Mouse (Mus musculus): ENCODE measurements at regions not wholly inside any gene's neighbourhood (a gene's known extent, or its start where the extent isn't known, plus 50 kb on each side); places are given as distances from the start of the nearest gene placed in this dataset.

DNA sequence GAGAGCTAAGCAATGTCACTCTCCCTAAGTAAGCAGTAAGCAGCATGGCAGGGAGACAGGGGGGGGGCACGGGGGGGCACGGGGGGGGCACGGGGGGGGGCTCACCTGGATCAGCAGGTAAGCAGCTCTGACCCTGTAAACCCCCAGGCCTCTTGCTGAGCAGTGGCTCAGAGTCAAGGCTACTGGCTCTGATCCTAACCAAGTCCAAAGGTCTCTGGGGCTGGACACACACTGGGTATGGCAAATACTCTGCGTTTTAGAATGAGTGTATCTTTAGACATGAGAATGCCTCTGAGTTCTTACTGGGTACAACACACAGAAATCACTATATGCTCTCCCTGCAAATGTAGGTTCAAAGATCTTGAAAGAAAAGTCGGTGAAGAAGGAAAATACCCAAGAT is 136.5 kb downstream of the Barhl2 start:
- in situ Hi-C loops (cut with MboI; ENCODE audit: unreplicated experiment in 2 of 2) = no loop called here

DNA sequence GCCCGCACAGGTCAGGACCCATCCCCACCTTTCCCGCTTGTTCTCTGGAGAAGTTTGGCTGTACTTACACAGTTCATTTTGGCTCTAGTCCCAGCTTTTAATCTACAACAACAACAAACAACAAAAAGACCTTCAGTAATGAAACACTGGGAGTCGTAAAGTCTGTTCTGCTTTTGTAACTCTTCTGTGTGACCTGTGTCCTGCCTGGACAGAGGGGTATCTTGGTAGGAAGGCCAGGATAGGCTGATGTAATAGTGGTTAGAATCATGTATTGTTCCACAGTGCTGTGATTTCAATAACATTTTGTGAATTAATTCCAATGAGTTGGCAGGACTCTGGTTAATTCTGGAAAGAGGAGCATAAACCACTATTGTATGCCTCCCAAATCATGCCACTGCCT is 136.9 kb downstream of the Barhl2 start:
- in situ Hi-C loops (cut with MboI; ENCODE audit: unreplicated experiment in 2 of 2) = no loop called here

- in situ Hi-C loops (cut with MboI; ENCODE audit: unreplicated experiment in 2 of 2) = no loop called here
Measured at GRCm38 (mm10) chr5:106320039-106320438, 137.9 kb downstream of the Barhl2 start.

DNA sequence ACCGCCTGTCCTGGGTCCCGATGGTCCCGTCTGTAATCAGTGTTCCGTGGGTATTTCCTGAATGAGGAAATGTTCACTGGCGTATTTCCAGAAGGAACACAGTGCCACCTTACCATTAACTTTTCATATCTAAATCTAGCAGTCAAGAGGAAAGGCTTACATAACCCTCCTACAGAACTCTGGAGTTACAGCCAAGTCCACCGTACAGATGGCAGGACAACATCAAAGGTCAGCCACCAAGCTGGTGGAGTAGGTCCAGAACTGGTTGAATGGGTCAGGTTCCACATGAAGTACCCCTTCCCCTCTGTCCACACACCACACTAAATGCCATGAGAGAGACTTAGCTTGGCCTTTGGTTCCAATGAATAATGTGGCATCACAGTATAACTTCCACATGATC is 139.7 kb downstream of the Barhl2 start:
- in situ Hi-C loops (cut with MboI; ENCODE audit: unreplicated experiment in 2 of 2) = no loop called here

DNA sequence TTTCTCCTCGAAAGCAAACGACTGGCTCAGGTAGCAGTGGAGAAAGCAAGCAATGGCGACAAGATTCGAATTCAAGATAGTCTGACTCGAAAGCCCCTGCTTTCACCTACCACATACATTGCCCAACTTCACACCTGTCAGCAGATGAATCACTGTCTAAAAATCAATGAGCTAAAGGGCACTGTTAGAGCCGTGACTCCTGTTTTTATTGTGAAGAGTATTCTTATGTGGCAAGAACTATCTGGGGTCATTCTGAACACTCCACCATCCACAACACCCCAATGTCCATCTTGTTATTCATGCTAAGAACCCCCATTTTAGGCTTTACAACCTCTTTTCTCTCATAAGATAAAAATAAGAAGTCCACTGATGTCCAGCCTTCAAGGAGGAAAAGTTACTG is 144.1 kb downstream of the Barhl2 start:
- in situ Hi-C loops (cut with MboI; ENCODE audit: unreplicated experiment in 2 of 2) = no loop called here

GRCm38 (mm10) chr5:106301372-106301771 is 156.6 kb downstream of the Barhl2 start:
- in situ Hi-C loops (cut with MboI; ENCODE audit: unreplicated experiment in 2 of 2) = no loop called here

- in situ Hi-C loops (cut with MboI; ENCODE audit: unreplicated experiment in 2 of 2) = no loop called here
Measured at GRCm38 (mm10) chr5:106296721-106297120, 161.2 kb downstream of the Barhl2 start.

DNA sequence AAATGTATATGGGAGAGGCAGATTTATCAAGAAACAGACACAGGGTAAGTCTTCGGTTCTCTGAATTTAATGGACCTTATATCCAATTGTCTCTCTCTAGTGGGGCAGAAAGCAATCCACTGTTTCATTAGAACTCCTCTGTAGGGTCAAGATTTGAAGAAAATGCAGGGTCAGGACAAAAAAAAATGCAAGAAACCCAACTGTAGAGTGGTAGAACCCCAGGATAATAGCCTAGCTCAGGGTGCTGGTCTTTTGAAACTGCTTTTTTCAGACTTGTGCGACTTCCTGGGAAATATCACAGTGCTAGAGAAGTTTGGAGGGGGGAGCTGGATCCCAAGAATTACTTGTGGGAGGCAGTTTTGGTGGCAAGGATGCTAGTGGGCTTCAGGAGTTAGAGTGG is 162.0 kb downstream of the Barhl2 start:
- in situ Hi-C loops (cut with MboI; ENCODE audit: unreplicated experiment in 2 of 2) = no loop called here

GRCm38 (mm10) chr5:106295538-106295937 is 162.4 kb downstream of the Barhl2 start:
- in situ Hi-C loops (cut with MboI; ENCODE audit: unreplicated experiment in 2 of 2) = no loop called here

DNA sequence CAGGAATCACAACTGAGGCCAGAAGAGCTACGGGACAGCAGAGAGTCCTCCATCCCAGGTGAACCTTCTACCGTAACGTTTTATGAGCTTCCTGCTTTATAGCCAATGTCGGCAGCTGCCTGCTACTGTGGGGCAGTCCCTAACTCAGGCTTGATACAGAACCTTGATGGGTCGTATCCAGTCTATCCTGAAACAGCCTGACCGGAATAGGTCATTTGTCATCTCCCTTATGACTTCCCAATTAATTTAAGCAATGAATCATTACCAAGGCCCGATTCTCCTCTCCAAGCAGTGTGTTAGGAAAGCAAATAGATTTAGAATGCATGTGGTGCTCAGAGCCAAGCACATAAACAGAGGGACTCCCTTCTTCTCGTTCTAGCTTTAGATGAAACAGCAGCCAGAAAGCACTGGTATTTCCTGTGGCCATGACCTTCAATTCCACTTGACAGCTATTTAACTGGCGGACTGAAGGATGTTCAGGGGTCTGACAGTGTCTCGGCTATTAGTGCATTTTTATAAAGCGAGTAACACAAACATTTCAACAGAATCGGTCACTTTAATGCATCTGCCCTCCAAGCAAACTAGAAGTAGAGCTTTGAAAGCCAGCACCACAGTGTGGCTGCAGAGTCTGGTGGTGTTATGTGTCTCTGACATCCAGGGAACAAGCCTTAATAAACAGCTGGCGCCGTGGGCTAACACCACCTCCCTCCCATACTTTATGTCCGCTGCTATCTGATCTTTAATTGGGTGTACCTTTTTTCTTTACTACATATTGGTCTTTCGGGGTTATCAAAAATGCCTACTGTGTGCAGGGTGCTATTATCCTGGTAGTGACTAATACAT is 165.4 kb downstream of the Barhl2 start:
- in situ Hi-C loops (cut with MboI; ENCODE audit: unreplicated experiment in 2 of 2) = no loop called here

GRCm38 (mm10) chr5:106285152-106285551 is 172.8 kb downstream of the Barhl2 start:
- in situ Hi-C loops (cut with MboI; ENCODE audit: unreplicated experiment in 2 of 2) = no loop called here

GRCm38 (mm10) chr5:106284731-106285130 is 173.2 kb downstream of the Barhl2 start:
- in situ Hi-C loops (cut with MboI; ENCODE audit: unreplicated experiment in 2 of 2) = no loop called here

DNA sequence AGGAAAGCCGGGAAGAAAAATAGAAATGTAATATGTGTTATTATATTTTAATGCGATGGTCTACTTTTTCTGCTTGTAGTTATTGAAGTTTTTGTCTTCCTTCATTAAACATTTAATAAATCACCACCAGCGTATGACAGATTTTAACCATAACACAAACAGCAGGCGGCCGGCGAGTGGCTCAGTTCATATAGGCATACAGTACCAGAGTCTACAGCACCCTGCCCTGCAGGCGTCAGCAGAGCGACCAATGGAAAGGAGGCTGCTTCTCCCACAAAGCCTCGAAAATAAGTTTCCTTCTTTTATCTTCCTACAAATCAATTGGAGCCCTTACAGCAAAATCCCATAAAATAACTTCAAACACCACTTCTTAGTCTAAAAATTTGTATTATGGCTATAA is 175.3 kb downstream of the Barhl2 start:
- in situ Hi-C loops (cut with MboI; ENCODE audit: unreplicated experiment in 2 of 2) = no loop called here

- in situ Hi-C loops (cut with MboI; ENCODE audit: unreplicated experiment in 2 of 2) = no loop called here
Measured at GRCm38 (mm10) chr5:106277786-106278185, 180.2 kb downstream of the Barhl2 start.

DNA sequence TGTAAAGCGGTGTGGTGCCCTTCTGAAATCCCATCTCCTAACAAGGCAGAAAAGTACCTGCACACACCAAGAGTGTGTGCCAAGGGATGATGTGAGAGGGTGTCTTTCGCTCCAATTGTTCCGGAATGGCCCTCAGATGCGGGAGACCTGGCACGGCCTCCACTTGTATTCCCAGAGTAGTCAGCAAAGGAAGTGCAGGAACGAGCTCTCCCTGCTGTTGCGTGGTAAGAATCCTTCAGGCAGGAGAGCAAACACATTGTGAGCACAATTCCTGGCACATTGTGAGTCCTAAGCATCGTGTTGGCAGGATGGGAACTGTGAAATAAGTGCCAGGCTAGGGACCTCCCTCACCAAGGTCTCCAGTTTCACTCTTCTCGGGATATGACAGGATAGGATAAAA is 180.7 kb downstream of the Barhl2 start:
- in situ Hi-C loops (cut with MboI; ENCODE audit: unreplicated experiment in 2 of 2) = no loop called here

- in situ Hi-C loops (cut with MboI; ENCODE audit: unreplicated experiment in 2 of 2) = no loop called here
Measured at GRCm38 (mm10) chr5:106276186-106276585, 181.8 kb downstream of the Barhl2 start.

- in situ Hi-C loops (cut with MboI; ENCODE audit: unreplicated experiment in 2 of 2) = no loop called here
Measured at GRCm38 (mm10) chr5:106274617-106275016, 183.3 kb downstream of the Barhl2 start.

- in situ Hi-C loops (cut with MboI; ENCODE audit: unreplicated experiment in 2 of 2) = no loop called here
Measured at GRCm38 (mm10) chr5:106264536-106264935, 193.4 kb downstream of the Barhl2 start.

DNA sequence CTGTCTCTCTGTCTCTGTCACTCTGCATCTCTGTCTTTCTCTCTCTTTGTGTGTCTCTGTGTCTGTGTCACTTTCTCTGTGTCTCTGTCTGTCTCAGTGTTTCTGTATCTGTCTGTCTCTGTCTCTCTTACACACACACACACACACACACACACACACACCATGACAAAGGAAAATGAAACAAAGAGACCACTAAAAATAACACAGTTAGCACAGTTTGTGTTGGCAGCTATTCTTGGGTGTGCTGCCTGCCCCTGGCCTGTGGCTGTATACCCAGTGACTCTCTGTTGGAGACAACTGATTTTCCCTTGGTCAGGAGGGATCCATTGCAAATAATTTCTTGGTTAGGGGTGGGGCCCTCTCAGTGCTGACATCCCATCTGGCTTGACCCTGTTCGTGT is 200.8 kb downstream of the Barhl2 start:
- in situ Hi-C loops (cut with MboI; ENCODE audit: unreplicated experiment in 2 of 2) = no loop called here

- in situ Hi-C loops (cut with MboI; ENCODE audit: unreplicated experiment in 2 of 2) = no loop called here
Measured at GRCm38 (mm10) chr5:106229154-106229553, 228.8 kb downstream of the Barhl2 start.

GRCm38 (mm10) chr5:106224141-106224540 is 233.8 kb downstream of the Barhl2 start:
- in situ Hi-C loops (cut with MboI; ENCODE audit: unreplicated experiment in 2 of 2) = no loop called here

GRCm38 (mm10) chr5:106209543-106209942 is 248.4 kb downstream of the Barhl2 start:
- in situ Hi-C loops (cut with MboI; ENCODE audit: unreplicated experiment in 2 of 2) = no loop called here

- in situ Hi-C loops (cut with MboI; ENCODE audit: unreplicated experiment in 2 of 2) = no loop called here
Measured at GRCm38 (mm10) chr5:106207706-106208105, 250.3 kb downstream of the Barhl2 start.
